Mouse (Mus musculus): ENCODE data around the gene Morn5.

DNA sequence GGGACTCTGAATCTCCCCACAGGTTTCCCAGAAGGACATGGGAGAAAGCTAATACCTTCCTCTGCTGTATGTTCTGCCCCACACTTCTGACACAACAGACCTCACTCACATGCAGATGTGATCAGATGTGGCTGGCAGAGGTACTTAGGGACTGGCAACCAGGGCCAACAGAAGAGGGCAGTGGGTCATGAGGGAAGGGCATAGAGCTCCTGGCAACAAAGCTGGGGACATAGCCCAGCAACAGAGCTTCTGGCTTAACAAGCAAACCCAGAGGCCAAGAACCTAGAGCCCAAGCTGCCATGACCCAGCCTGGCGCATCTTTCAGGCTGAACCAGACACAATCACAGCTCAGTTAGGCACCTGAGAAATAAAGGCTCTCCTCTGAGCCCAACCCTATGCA is 35.8 kb downstream of the Morn5 start:
- TF ChIP-seq CTCF (IDR thresholded peaks at IDR 0.05) (no peak), EP300 (IDR thresholded peaks at IDR 0.05) (no peak)
